Mouse (Mus musculus) gastrocnemius, postnatal 14 days (tissue): Measurements from ENCODE around the gene Nkx2-5. TPM values are rescaled to one million over a fixed set of nuclear protein-coding genes. Genes with fewer than 3 reads are reported as not detected.

Experiments
- DNase-seq: peaks from one replicate; pipeline ENCODE4 v3.0.0; 2021; ENCODE audit warnings: mixed read lengths
- intact Hi-C: fragments of 180-260 bp; cut with DNase I; formaldehyde crosslinking; loops from one replicate; pipeline ENCODE4 v1.15.1; 2025; ENCODE audit warnings: low total_unique reads
- total RNA-seq, 2 experiments: library from RNA; stranded (reverse); gene quantifications; 2 replicates each; pipeline ENCODE4 v1.2.3; 2021

Nkx2-5 gene
- total RNA-seq, 2 experiments from 2014 or later, result not detected

DNA sequence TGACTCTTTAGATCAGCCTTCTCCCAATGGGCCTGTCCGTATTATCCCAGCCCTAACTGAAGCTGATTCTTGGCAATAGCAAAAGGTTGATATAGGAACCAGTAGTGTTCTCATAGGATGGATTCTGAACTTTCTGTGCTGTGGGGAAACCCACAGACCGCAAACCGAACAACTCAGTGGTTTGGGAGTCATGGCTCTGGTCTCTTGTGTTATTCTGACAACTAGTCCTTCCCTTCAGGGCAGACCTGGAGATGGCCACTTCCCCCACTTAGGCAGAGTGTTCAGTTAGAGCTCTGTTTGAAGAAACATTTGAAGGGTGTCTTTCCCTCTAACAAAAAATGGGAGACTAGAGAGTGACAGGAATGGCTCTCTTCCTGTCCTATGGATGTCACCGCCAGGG is 7.5 kb upstream of the Nkx2-5 start:
- no peak for DNase-seq
- intact Hi-C loops, result no loop called here

DNA sequence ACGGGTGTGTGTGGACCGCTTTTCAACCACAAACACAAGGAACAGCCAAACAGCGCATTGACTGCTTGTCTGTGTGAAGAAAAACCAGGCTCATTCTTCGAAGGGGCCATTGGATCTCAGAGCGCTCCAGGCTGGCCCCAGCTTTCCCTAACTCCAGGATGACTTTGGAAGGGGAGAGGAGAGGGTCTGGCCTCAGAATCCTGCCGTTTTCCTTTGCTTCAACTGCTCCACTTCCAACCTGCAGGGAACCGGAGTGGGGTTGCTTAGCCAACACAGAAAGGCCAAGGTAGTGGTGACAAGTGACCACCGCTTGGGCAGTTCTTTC is 6.3 kb upstream of the Nkx2-5 start:
- no peak for DNase-seq
- intact Hi-C loops, result no loop called here

GRCm38 (mm10) chr17:26850358-26851135 is 5.7 kb upstream of the Nkx2-5 start:
- intact Hi-C loops, result no loop called here

DNA sequence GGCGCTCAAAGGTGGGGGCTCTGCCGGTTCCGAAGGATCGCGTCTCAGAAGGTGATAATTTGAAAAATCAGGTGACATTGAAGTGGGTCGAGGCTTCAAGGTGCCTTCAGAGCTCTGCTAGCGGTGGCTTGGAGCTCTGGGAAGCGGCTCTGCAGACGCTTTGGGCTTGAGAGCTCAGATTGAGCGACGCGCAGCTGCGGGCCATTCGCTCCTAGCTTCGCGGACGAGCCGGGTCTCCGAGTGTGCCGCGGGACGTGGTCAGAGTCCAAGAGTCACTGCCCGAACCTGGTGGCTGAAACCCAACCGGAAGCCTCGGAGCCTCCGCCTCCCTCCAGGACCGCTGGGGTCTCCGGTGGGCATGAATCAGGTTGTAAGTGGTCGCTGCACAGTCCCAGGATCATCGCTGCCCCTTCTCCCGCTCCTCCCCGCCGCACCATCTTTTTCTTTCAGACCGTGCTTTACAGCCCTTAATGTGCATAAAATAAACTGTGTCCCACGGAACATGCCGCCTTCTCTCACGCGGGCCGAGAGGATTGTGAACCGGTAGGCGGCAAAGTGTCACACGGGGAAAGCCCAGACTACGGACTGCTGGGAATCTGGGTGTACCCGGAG is 5.0 kb upstream of the Nkx2-5 start:
- DNase-seq, result no peak
- intact Hi-C loops, result no loop called here

More at GRCm38 (mm10) chr17:26850358-26851135, 5.7 kb upstream of the Nkx2-5 start:
- no peak for DNase-seq

- intact Hi-C loops, result no loop called here
- no peak for DNase-seq
These were observed 4.4 kb upstream of the Nkx2-5 start for GRCm38 (mm10) chr17:26849106-26849745.

DNA sequence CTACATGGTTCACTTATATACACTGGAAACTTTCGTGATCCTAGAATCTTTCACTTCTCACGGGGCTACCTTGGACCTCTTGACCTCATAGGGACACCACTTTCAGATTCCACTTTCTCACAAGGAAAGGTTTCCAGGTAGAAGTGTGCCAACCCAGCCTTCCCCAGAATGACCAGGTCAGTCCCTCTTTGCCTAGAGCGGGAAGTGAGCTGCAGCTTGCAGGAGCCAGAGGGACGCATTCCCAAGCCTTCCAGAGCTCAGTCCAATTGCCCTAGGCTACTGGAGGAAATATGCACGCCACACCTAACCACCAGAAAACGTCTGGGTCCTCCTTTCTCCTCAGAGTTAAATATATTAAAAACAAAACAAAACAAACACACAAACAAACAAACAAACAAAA is 3.4 kb upstream of the Nkx2-5 start:
- DNase-seq, result no peak

GRCm38 (mm10) chr17:26847801-26848200 is 3.0 kb upstream of the Nkx2-5 start:
- intact Hi-C loops, result no loop called here
- no peak for DNase-seq

More for the DNA sequence above, 3.4 kb upstream of the Nkx2-5 start:
- intact Hi-C loops, result no loop called here

DNA sequence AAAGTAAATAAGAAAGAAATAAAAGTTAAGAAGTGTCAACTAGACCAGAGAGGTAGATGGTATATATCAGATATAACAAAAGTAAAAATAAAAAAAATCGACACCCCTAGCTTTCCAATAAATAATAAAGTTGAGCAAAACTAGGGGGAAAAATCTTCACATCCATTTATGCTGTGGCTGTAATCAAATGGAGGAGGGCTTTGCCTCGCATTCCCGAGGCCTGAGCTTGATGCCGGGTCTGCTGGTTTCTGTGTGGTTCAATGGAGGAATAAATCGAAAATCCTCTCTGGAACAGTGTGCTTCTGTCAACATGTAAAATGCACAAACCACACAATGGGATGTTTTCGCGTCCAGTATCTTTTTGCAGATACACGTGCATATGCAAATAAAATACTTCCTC is 1.6 kb upstream of the Nkx2-5 start:
- DNase-seq, result no peak
- intact Hi-C loops, result no loop called here

DNA sequence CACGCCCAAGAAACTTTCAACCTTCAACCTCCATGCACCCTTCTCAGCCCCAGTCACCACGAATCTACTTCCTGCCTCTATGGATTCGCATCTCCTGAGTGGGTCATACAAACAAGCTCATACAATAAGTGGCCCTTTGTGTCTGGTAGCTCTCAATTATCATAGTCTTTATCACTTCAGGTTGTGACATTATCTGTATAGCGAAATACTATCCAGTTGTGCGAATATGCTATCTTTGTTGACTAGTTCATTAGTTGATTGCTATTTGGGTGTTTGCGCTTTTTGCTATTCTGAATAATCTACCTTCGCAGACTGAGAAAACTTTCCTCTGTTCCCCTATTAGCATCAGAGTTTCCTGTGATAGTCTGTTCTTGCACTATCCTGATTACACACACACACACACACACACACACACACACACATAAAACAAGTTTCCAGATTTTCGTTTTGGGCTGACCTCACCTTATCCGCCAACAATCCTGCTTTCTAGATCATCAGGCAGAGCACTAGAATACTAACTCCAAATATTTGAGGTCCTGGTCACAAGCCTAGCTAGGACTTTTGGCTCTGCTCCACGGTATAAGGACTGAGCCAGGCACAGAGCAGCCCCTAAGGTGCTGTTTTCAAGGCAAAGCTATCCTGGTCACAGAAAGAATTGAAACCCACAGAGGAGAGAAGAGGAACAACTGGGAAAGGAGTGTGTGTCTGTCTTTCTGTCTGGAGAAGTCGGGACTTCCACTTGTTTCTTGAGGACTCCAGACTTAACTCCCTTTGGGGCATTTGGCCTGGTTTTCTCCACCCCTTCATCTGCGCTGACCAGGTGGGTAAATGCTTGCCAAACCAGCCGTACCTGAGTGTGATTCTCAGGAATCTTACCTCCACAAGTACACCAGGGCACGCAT is 591 bp upstream of the Nkx2-5 start:
- intact Hi-C loops, result no loop called here
- no peak for DNase-seq

- intact Hi-C loops, result no loop called here
- DNase-seq, result no peak
These were observed 398 bp downstream of the Nkx2-5 start for GRCm38 (mm10) chr17:26844371-26844851.

DNA sequence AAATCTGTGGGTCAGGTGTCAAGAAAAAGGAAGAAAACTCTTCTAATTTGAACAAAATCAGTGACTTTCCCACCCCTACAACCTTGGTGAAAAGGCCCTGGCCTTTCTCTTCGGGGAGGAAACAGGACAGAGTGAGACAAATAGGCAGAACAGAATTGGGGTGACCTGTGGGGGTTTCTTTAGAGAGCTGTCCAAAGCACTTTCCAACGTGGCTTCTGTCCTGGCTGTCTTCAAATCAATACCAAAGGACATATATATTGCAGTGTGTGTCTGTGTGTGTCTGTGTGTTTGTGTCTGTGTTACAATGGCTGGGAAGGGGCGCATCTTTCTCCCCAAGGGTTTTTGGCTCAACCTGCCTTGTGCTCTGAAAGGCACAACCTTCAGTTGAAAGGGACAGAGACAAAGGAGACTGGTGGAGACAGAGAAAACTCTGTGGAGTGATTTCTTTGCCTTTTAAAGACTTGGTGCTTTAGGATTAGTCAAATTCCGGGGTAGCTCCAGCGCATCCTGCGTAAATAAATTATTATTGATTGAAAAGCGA is 1.0 kb downstream of the Nkx2-5 start:
- intact Hi-C loops, result no loop called here
- no peak for DNase-seq

DNA sequence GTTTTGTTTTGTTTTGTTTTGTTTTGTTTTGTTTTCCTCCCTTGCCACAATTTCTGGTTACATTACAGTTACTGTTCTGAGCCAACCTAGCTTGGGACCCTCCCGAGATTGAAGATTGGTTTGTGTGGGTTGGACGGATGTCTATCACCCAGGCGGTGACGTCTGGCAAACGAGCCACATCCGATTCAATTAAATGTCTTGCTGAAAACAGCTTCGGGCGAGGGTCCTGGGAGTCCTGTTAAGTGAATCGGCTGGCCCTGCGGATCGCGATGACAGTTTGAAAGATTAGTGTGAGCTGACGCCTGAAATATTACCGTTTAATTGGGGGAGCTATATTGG is 1.6 kb downstream of the Nkx2-5 start:
- no peak for DNase-seq
- intact Hi-C loops, result no loop called here

DNA sequence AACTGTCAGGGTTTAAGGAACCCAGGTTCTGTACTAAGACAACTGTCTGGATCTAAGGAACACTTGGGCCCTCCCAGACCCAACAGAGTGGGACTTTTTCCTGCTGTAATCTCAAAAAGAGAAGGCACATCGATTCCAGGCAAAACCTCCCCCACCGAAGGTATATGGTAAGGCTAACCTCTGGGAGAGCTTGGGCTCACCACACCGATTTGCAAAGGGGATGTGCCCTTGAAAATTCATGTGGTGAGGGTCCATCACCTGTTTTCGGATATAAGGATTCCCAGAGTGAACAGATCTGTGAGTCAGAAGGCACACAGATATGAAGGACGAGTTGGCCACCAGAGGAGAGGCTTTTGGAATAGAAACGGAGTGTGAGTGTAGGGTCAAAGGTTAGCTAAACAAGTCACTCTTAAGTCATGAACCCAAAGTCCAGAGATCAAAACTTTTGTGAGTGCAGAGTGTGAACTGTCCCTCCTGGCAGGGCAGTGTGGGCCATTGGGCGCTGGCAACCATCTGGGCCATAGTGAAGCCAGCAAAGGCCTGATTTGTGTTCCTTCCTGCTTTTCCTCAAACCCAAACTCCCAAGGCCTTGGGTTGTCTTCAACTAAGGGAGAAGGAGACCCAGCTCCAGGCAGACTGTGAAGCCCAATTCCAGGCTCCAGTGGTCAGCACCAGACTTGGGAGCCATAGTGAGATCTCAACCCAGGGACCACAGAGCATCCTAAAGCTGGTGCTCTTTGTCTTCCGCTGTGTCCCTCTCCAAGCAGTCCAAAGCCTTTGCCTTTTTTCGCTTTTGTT is 2.2 kb downstream of the Nkx2-5 start:
- intact Hi-C loops, result no loop called here
- DNase-seq, result no peak

GRCm38 (mm10) chr17:26841981-26842380 is 2.8 kb downstream of the Nkx2-5 start:
- intact Hi-C loops, result no loop called here
- DNase-seq, result no peak

DNA sequence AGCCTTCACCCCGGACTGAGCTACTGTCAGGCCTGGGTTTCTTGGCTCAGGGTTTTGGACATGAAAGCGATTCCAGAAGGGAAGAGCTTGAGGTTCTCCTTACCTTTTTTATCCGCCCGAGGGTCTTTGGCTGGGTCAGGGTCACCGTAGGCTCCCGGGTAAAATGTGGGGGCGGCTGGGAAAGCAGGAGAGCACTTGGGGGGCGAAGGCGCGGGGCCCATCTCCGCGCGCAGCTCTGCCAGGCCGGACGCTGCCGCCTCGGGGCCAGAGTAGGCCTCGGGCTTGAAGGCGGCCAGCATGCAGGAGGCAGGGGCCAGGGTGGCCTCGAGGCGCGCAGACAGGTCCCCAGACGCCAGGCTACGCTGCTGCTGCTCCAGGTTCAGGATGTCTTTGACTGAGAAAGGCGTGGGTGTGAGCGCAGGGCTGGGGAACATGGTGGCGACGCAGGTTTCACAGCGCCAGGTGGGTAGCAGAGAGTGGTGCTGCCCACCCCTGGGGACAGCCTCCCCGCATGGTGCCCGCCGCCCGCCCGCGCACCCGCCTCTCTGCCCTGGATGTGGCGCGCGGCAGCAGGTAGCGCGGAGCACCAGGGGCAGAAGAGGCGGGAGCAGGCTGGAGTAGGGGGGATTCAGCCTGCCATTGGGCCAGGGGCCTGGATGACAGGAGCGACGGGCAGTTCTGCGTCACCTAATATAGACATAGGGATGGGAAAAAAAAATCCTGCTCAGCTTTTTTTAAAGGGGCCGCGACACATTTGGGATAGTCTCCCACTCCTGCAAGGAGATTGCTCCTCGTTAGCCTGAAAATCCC is 3.7 kb downstream of the Nkx2-5 start:
- intact Hi-C loops, result no loop called here
- DNase-seq, result no peak

DNA sequence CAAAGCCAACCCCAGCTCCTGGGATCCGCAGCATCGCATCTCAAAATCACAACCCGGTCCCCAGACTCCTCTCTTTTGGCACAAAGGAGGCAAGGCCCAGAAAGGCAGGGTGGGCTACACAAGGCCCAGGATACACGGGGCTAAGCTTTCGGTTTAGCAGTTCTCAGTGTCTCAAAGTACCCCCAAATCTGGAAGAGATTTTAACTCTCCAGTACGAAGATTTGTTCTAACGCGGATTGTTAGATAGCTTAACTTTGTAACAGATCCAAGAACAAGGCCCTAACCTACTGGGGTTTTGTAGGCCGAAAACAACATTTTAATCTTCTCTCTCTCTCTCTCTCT is 4.4 kb downstream of the Nkx2-5 start:
- DNase-seq, result no peak
- intact Hi-C loops, result no loop called here

DNA sequence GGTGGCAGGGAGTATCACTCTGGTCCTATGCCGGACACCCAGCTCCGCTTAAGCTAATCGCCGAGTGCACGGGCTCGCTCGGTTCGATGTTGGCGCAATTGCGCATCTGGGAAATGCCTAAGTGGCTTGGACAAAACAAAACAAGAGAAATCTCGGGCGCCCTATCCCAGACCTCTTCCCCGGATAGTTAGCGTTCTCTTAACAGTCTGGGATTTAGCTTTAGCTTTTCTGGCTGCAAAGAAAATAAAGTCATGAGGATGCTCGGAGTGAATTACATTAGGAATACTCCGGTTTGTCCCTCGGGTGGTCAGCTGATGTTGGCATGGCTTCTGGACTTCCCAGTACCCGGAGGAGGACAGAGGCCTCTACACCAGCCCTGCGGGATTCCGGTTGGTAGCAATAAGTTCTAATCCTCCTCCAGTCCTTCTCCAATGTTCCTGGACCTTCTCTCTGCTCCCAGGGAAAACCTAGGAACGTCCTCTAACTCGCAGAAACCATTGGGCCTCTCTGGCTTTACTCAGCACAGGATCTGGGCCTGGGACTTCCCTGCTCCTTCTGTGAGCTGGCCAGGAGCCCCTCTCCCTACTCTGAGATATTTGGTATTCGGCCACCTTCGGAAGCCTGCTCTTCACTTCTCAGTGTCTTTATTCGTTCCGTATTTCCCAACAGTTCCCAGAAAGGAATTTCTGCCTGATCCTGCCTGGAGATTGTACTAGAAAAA is 4.9 kb downstream of the Nkx2-5 start:
- intact Hi-C loops, result no loop called here
- no peak for DNase-seq
